Mouse (Mus musculus): ENCODE data around the gene Snrpb2. TPM values are rescaled to one million over a fixed set of nuclear protein-coding genes. Genes with fewer than 3 reads are reported as not detected.

Gene Snrpb2
- polyA plus RNA-seq (2015; fragmentation: Nextera tagmentation; extraction: Ambion mirVana) = 46.7 and 48.7 TPM in 2 replicates

DNA sequence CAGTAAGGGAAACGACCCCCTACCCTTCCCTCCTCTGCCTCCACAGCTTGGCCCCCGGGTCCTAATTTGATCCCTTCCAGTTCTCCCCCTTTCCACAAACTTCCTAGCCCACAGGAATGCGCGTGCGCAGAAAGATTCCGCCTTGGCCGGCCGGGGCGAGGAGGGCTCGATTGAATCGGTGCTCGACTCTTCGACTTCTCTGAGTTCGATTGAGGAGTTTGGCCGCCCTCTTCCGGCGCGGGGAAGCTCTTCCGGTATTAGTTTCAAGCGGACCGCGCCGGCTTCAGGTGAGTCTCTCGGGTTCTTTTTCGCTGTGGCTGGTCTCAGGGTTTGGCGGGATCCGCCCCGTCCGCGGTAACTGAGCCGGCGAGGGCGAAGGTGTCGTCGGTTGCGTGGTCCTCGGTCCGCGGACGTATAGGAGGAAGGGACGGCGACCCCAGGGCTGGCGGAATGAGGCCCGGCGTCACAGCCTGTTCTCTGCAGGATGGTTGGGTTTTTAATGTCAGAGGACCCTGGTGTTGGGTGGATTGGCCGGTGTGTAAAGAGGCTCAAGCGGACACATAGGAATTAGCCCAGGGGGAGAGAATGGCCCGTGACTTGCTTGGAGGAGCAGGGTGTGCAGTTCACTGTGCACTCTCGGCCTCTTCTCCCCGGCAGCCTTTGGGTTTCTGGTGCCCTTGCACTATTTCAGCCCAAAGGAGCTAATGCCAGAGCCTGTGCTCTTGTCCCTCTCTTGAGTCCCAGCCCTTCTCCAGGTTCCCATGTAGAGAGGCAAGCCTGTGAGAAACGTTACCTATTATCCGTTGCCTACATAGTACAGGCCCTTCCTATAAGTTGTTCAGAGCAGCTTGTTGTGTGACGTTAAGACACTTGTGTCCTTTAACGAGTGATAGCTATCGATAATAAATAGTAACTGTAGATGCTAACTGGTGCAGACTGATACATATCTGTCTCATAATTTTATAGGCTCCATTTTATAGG is at the start of gene Snrpb2:
Gene Snrpb2 (plus strand): TSS at position 228 of the 981 bp plus-strand sequence.
- H3K4me2 ChIP-seq (replicated peaks; ENCODE audit: low read depth) = peak within 1 kb of the TSS; percentile 80
- under 1% methylated on average over 55 of the region's 55 CpGs for WGBS
- H3K27me3 ChIP-seq (replicated peaks; ENCODE audit: control insufficient read depth, insufficient read depth, low read length) = no peaks in the 10 kb centered on the region
- H3K36me3 ChIP-seq (ENCODE audit: control insufficient read depth, insufficient read depth) = peaks cover 19% of the 10 kb centered on the region
- peak within 1 kb of the TSS; percentile 94 for H3K4me3 ChIP-seq (ENCODE audit: low read depth, low read length)
- peaks cover 4% of the 10 kb centered on the region; the same call in 1 of the 2 replicates for H3K4me1 ChIP-seq (replicated peaks; ENCODE audit: control insufficient read depth, insufficient read depth, low read length)
- peak within 1 kb of the TSS; percentile 81 for H3K9ac ChIP-seq (ENCODE audit: low read depth, low read length)
- peak within 1 kb of the TSS; percentile 36; the same call in 1 of the 2 replicates for H3K27ac ChIP-seq (ENCODE audit: low read depth, low read length)
- ATAC-seq = peak; percentile 98
- H3K9me3 ChIP-seq (ENCODE audit: control insufficient read depth) = no peaks in the 10 kb centered on the region
- TF ChIP-seq CTCF (IDR thresholded peaks at IDR 0.05; ENCODE audit: low read depth) = peak; percentile 48

DNA sequence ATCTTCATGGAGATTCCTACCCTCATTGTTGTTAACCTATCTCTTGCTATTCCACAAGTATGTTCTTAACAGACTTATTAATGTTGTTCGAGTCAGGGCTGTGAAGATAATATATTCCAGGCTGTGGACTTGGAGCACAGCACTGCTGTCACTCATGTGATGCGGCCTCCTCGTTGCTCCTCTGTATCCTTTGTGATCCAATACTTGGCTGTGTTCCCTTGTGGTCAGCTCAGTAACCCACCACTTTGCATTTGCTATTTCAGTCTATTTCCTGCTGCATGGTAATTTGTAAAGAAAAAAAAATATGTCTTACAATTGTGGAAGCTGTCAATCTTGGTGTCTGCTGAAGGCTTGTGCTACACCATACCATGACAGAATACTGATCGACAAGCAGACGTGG is 49.8 kb upstream of the Snrpb2 start:
- WGBS = 83% methylated on average over 5 of the region's 5 CpGs
- H3K27ac ChIP-seq (ENCODE audit: low read depth, low read length) = no peak overlapping the region
- no peak overlapping the region for H3K9ac ChIP-seq (ENCODE audit: low read depth, low read length)
- TF ChIP-seq CTCF (IDR thresholded peaks at IDR 0.05; ENCODE audit: low read depth) = no peak
- no peak overlapping the region for H3K4me3 ChIP-seq (ENCODE audit: low read depth, low read length)
- H3K9me3 ChIP-seq (ENCODE audit: control insufficient read depth) = no peaks in the 10 kb centered on the region
- H3K4me2 ChIP-seq (replicated peaks; ENCODE audit: low read depth) = no peak overlapping the region
- H3K36me3 ChIP-seq (ENCODE audit: control insufficient read depth, insufficient read depth) = no peaks in the 10 kb centered on the region
- H3K4me1 ChIP-seq (replicated peaks; ENCODE audit: control insufficient read depth, insufficient read depth, low read length) = no peaks in the 10 kb centered on the region
- no peak for ATAC-seq
- H3K27me3 ChIP-seq (replicated peaks; ENCODE audit: control insufficient read depth, insufficient read depth, low read length) = no peaks in the 10 kb centered on the region

DNA sequence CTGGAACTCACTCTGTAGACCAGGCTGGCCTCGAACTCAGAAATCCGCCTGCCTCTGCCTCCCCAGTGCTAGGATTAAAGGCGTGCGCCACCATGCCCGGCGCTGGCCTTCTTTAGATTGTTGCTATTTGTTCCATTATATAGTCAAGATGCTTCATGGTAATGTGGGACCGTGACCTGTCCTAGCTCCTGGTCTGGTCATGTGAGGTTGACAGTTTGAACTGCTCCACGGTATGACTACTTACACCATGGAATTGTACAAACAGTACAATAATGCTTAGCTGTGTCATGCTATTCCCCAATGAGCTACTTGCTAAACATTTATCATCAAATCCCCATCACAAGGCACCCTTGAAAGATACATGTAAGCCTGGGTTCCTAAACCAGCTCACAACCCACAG is 44.8 kb upstream of the Snrpb2 start:
- Histone ChIP-seq H3K9me3 (ENCODE audit: control insufficient read depth) (no peaks in the 10 kb centered on the region), H3K4me2 (replicated peaks; ENCODE audit: low read depth) (no peak overlapping the region), H3K27me3 (replicated peaks; ENCODE audit: control insufficient read depth, insufficient read depth, low read length) (no peaks in the 10 kb centered on the region), H3K27ac (ENCODE audit: low read depth, low read length) (no peak overlapping the region), H3K9ac (ENCODE audit: low read depth, low read length) (no peak overlapping the region), H3K4me3 (ENCODE audit: low read depth, low read length) (no peak overlapping the region), H3K36me3 (ENCODE audit: control insufficient read depth, insufficient read depth) (no peaks in the 10 kb centered on the region), H3K4me1 (replicated peaks; ENCODE audit: control insufficient read depth, insufficient read depth, low read length) (no peaks in the 10 kb centered on the region)
- TF ChIP-seq CTCF (IDR thresholded peaks at IDR 0.05; ENCODE audit: low read depth) = no peak
- 92% methylated on average over 8 of the region's 8 CpGs for WGBS
- no peak for ATAC-seq

DNA sequence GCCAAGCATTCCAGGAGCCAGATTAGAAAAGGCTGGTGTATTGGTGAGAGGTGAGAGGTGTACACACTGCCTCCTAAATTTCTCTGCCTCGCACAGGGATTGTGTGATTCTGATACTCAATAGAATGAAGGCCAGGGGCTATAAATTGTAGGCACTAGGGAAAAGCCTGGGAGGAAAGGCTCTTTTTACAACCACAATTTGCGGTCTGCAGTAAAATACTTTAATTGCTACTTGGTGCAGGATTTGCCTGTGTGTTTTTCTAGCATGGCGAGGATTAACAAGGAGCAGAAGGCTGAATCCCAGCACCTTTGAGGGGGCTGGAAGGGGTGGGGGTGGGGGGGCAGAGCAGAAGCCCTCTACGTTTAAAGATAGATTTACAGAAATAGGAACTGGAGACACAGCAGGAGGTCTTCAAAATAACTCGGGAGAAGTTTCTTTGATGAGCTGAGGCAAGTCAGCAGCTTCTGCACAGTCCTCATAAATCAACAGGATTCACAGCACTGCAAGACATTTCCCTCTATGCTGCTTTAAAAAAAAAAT is 44.2 kb upstream of the Snrpb2 start:
- Histone ChIP-seq H3K4me3 (ENCODE audit: low read depth, low read length) (no peak overlapping the region), H3K4me1 (replicated peaks; ENCODE audit: control insufficient read depth, insufficient read depth, low read length) (no peaks in the 10 kb centered on the region), H3K27me3 (replicated peaks; ENCODE audit: control insufficient read depth, insufficient read depth, low read length) (no peaks in the 10 kb centered on the region), H3K27ac (ENCODE audit: low read depth, low read length) (no peak overlapping the region), H3K9me3 (ENCODE audit: control insufficient read depth) (no peaks in the 10 kb centered on the region), H3K4me2 (replicated peaks; ENCODE audit: low read depth) (no peak overlapping the region), H3K36me3 (ENCODE audit: control insufficient read depth, insufficient read depth) (no peaks in the 10 kb centered on the region), H3K9ac (ENCODE audit: low read depth, low read length) (no peak overlapping the region)
- TF ChIP-seq CTCF (IDR thresholded peaks at IDR 0.05; ENCODE audit: low read depth) = no peak
- WGBS = 11% methylated on average over 5 of the region's 5 CpGs
- ATAC-seq = no peak

DNA sequence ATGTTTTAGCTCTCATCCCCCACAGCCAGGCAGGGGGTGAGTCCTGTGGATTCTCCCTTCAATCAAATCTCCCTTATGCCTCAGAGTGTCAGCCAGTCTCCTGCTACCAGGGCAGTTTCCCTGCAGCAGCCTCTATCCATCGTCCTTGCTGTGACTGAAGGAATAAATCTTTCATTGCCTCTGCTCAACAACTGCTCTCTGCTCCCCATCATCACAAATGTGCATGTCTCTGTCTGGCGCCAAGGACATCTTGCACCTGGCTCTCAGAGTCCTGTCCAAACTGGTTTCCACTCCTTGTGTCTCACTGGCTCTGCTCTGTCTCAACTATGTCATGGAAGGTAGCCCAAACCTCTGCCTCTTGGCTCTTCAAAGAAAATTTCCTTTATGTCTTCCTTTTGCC is 43.1 kb upstream of the Snrpb2 start:
- Histone ChIP-seq H3K4me1 (replicated peaks; ENCODE audit: control insufficient read depth, insufficient read depth, low read length) (no peaks in the 10 kb centered on the region), H3K27ac (ENCODE audit: low read depth, low read length) (no peak overlapping the region), H3K4me2 (replicated peaks; ENCODE audit: low read depth) (no peak overlapping the region), H3K36me3 (ENCODE audit: control insufficient read depth, insufficient read depth) (no peaks in the 10 kb centered on the region), H3K4me3 (ENCODE audit: low read depth, low read length) (no peak overlapping the region), H3K9me3 (ENCODE audit: control insufficient read depth) (no peaks in the 10 kb centered on the region), H3K9ac (ENCODE audit: low read depth, low read length) (no peak overlapping the region), H3K27me3 (replicated peaks; ENCODE audit: control insufficient read depth, insufficient read depth, low read length) (no peaks in the 10 kb centered on the region)
- no peak for ATAC-seq
- WGBS = 45% methylated on average over 2 of the region's 2 CpGs
- no peak for TF ChIP-seq CTCF (IDR thresholded peaks at IDR 0.05; ENCODE audit: low read depth)

DNA sequence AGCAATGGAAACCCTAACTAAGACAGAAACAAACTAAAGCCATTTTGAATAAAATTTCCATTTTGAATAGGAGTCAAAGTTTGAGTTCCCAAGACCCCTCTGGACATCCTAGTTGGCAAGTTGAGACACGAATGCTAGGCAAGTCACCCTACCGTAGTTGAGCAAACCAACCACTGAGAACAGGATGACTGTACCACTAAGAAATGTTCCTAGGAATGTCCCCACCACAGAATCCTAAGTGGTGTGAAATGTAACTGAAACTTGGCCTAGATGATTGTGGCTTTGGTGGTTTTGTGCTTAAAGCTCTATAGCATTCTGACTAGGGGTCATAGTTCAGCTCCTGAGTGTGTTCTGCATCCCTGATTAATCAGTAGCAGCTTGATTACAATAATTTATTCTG is 39.5 kb upstream of the Snrpb2 start:
- H3K9me3 ChIP-seq (ENCODE audit: control insufficient read depth) = no peaks in the 10 kb centered on the region
- no peaks in the 10 kb centered on the region for H3K36me3 ChIP-seq (ENCODE audit: control insufficient read depth, insufficient read depth)
- 89% methylated on average over 2 of the region's 2 CpGs for WGBS
- no peak overlapping the region for H3K4me2 ChIP-seq (replicated peaks; ENCODE audit: low read depth)
- no peak for TF ChIP-seq CTCF (IDR thresholded peaks at IDR 0.05; ENCODE audit: low read depth)
- H3K4me1 ChIP-seq (replicated peaks; ENCODE audit: control insufficient read depth, insufficient read depth, low read length) = no peaks in the 10 kb centered on the region
- no peak overlapping the region for H3K9ac ChIP-seq (ENCODE audit: low read depth, low read length)
- H3K4me3 ChIP-seq (ENCODE audit: low read depth, low read length) = no peak overlapping the region
- no peaks in the 10 kb centered on the region for H3K27me3 ChIP-seq (replicated peaks; ENCODE audit: control insufficient read depth, insufficient read depth, low read length)
- H3K27ac ChIP-seq (ENCODE audit: low read depth, low read length) = no peak overlapping the region
- no peak for ATAC-seq

Data from intestine, postnatal 0 days (tissue).